Mouse (Mus musculus) stomach, embryonic 14.5 days (tissue): ENCODE data around the gene Zfp644. TPM values are rescaled to one million over a fixed set of nuclear protein-coding genes. Genes with fewer than 3 reads are reported as not detected.
"Not testable (repeated sequence)": the region's sequence is repeated elsewhere in the genome, so short reads cannot be mapped to it uniquely, and the experiment has no call there.

Experiments used
- ATAC-seq: fragments of 200-750 bp; cut with Nextera tagmentation; 2 replicates; pipeline ENCODE4 v1.8.0; 2017; ENCODE audit warnings: low read depth, moderate TSS enrichment; ENCODE audit not compliant: insufficient number of reproducible peaks, insufficient read depth, low FRiP score
- H3K27ac ChIP-seq: fragments of 300-500 bp; sonication (generic); 2 replicates; pipeline ENCODE4 v1.5.1; 2014; ENCODE audit warnings: mild to moderate bottlenecking, low read length, moderate library complexity, mixed read lengths
- H3K27me3 ChIP-seq: fragments of 300-500 bp; sonication (generic); 2 replicates; pipeline ENCODE4 v1.6.1; 2014; ENCODE audit warnings: low read length, control low read depth, mixed read lengths; ENCODE audit not compliant: control insufficient read depth, insufficient read depth
- H3K36me3 ChIP-seq: fragments of 300-500 bp; sonication (generic); 2 replicates; pipeline ENCODE4 v1.6.1; 2014; ENCODE audit warnings: mild to moderate bottlenecking, control low read depth, low read length, moderate library complexity, mixed read lengths; ENCODE audit not compliant: control insufficient read depth, insufficient read depth
- H3K4me1 ChIP-seq: fragments of 300-500 bp; sonication (generic); 2 replicates; pipeline ENCODE4 v1.6.1; 2014; ENCODE audit warnings: low read length, control low read depth, mixed read lengths; ENCODE audit not compliant: control insufficient read depth, insufficient read depth
- H3K4me2 ChIP-seq: fragments of 300-500 bp; sonication (generic); replicated peaks from 2 replicates; pipeline ENCODE4 v1.6.1; 2014; ENCODE audit warnings: low read depth, low read length, control low read depth
- H3K4me3 ChIP-seq: fragments of 300-500 bp; sonication (generic); 2 replicates; pipeline ENCODE4 v1.5.1; 2014; ENCODE audit warnings: low read depth, low read length, control low read depth
- H3K9ac ChIP-seq: fragments of 300-500 bp; sonication (generic); replicated peaks from 2 replicates; pipeline ENCODE4 v1.6.1; 2014; ENCODE audit warnings: low read depth, mild to moderate bottlenecking, control low read depth, low read length, moderate library complexity, mixed read lengths
- H3K9me3 ChIP-seq: fragments of 300-500 bp; sonication (generic); 2 replicates; pipeline ENCODE4 v1.6.1; 2016; ENCODE audit warnings: low read depth, low read length, control low read depth; ENCODE audit not compliant: control insufficient read depth
- WGBS: fragments of 180-500 bp; shearing (Covaris S2); extraction: QIAGEN DNeasy Blood & Tissue Kit; methylation state at CpG from one replicate; pipeline ENCODE4 v1.1.7; 2014; 5-methylcytosine and 5-hydroxymethylcytosine counted together
- polyA plus RNA-seq: library from polyadenylated mRNA; unstranded; fragments of >200 nt; fragmentation: Nextera tagmentation; extraction: Ambion mirVana; gene quantifications from 2 replicates; pipeline ENCODE4 v1.2.1, GENCODE M21; 2014

Zfp644 gene
- polyA plus RNA-seq, 1 experiment from 2014 or later = 115 TPM

DNA sequence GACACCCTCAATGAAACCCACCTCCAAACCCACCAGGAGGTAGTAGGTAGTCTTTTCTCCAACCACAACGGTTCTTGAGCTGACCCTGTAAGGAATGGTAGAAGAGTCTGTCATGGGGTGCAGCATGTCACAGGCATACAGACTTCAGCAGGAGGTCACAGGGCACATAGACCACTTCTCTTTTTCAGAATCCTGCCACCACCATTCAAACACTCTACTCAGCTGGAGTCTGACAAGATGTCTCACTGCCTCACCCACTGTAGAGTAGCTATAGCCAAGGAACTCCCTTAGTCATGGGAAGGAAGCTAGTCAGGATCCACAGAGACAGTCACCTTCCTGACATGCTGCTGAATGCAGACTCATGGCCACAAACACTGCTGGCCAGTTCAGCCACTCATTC lies 17.4 kb downstream of the Zfp644 start:
- H3K9me3 ChIP-seq = no peaks in the 10 kb centered on the region

GRCm38 (mm10) chr5:106678823-106679222 lies 18.3 kb downstream of the Zfp644 start:
- WGBS = 64% methylated on average over 1 of the region's 1 CpGs
- H3K4me1 ChIP-seq, H3K4me3 ChIP-seq, H3K27ac ChIP-seq, H3K9me3 ChIP-seq, H3K4me2 ChIP-seq, H3K27me3 ChIP-seq, H3K36me3 ChIP-seq, H3K9ac ChIP-seq, ATAC-seq: not testable (repeated sequence)

More for the DNA sequence above, 17.4 kb downstream of the Zfp644 start:
- no peak overlapping the region for H3K27ac ChIP-seq
- WGBS = 93% methylated on average over 1 of the region's 1 CpGs
- H3K4me2 ChIP-seq = no peak overlapping the region
- ATAC-seq = no peak
- 0 out of 2 replicates have a peak, but pooled peaks cover 6% of the 10 kb centered on the region for H3K4me1 ChIP-seq
- no peaks in the 10 kb centered on the region for H3K36me3 ChIP-seq
- H3K27me3 ChIP-seq = no peaks in the 10 kb centered on the region
- H3K4me3 ChIP-seq = no peak overlapping the region
- no peak overlapping the region for H3K9ac ChIP-seq

DNA sequence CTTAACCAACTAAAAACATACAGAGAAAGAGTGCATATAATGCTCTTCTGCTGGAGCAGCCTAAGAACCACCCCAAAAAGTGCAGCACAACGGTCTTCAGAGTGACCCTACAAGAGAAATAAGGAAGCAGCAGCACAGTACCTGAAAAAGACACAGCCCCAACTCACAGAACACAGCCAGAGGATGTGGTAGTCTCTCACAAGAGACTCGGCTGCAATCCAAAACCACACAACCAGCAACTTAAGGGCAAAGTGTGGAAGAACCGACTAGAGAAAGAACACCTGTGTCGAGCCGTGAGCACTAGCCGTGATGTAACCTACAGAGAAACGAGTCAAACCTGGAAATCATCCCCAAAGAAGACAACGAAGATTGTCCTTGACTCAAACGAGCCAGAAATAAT lies 20.3 kb downstream of the Zfp644 start:
- Histone ChIP-seq H3K27ac (no peak overlapping the region), H3K9me3 (no peaks in the 10 kb centered on the region), H3K27me3 (no peaks in the 10 kb centered on the region), H3K36me3 (no peaks in the 10 kb centered on the region), H3K9ac (no peak overlapping the region), H3K4me3 (no peak overlapping the region), H3K4me2 (no peak overlapping the region), H3K4me1 (no peaks in the 10 kb centered on the region)
- 83% methylated on average over 9 of the region's 9 CpGs for WGBS
- no peak for ATAC-seq

DNA sequence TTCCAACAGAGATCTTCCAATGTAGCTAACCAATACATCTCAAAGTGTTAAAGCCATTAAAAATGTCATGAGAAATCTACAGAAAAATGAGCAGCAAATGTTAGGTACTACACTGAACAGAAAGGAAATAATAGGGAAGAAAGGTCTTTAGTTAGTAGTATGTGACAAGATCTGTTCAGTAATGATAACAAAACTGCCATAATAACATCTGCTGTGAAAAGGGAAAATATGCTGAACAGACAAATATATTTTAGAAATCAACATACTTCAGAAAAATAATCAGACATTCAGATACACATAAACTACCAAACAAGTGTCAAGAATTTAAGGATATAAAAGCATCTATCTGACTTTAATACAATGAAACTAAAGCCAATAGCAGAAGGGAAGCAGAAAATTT lies 24.5 kb downstream of the Zfp644 start:
- H3K9me3 ChIP-seq = no peaks in the 10 kb centered on the region
- H3K4me3 ChIP-seq = no peak overlapping the region
- no peak overlapping the region for H3K9ac ChIP-seq
- H3K27ac ChIP-seq = no peak overlapping the region
- no peaks in the 10 kb centered on the region for H3K4me1 ChIP-seq
- H3K36me3 ChIP-seq = peaks cover 2% of the 10 kb centered on the region; the same call in 1 of the 2 replicates
- no peak overlapping the region for H3K4me2 ChIP-seq
- no peak for ATAC-seq
- H3K27me3 ChIP-seq = no peaks in the 10 kb centered on the region

DNA sequence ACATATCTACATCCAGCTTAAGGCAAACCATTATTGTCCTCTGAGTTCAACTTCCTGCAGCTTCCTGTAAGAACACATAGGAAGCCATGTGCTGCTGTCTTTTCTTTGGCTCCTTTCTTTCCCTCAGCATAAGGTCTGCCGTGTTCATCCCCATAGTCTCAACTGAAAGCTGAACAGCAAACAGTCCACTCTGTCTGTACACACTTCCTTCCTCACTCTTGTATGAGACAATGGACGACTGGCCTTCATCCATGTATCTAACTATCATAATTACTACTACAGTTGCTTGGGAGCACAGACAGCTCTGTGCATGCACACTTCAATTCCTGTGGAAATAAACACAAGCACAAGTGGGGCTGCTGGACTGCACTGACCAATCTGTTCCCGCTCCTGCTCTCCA lies 25.2 kb downstream of the Zfp644 start:
- WGBS = 64% methylated on average over 3 of the region's 3 CpGs
- Histone ChIP-seq H3K27me3 (no peaks in the 10 kb centered on the region), H3K4me3 (no peak overlapping the region), H3K4me2 (no peak overlapping the region), H3K27ac (no peak overlapping the region), H3K4me1 (no peaks in the 10 kb centered on the region), H3K36me3 (peaks cover 2% of the 10 kb centered on the region; the same call in 1 of the 2 replicates), H3K9ac (no peak overlapping the region), H3K9me3 (no peaks in the 10 kb centered on the region)
- ATAC-seq = no peak

DNA sequence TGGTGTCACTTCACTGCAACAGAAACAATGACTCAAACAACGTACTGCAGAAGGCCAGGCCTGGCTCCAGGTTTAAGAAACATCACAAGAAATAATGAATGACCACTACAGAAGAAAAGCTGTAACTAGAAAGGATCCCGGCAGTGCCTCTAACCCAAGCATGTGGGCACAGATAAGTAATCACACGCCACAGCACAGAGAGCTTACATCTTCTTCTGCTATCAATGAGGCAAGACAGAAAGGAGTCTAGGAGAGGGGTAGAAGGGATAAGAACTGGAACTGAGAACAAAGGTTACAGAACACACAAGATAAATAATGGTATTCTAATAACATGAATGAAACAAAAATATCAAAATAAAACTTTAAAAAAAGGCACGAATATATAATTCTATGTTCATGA lies 32.2 kb downstream of the Zfp644 start:
- Histone ChIP-seq H3K27ac (no peak overlapping the region), H3K9me3 (no peaks in the 10 kb centered on the region), H3K4me3 (no peak overlapping the region), H3K27me3 (no peaks in the 10 kb centered on the region), H3K36me3 (peaks cover 2% of the 10 kb centered on the region; the same call in 1 of the 2 replicates), H3K4me1 (no peaks in the 10 kb centered on the region), H3K9ac (no peak overlapping the region), H3K4me2 (no peak overlapping the region)
- WGBS = 89% methylated on average over 4 of the region's 4 CpGs
- ATAC-seq = no peak

- Histone ChIP-seq H3K9me3 (no peaks in the 10 kb centered on the region), H3K4me2 (no peak overlapping the region), H3K4me3 (no peak overlapping the region), H3K4me1 (no peaks in the 10 kb centered on the region), H3K27ac (no peak overlapping the region), H3K36me3 (peaks cover 3% of the 10 kb centered on the region; the same call in 1 of the 2 replicates), H3K9ac (no peak overlapping the region), H3K27me3 (no peaks in the 10 kb centered on the region)
- 64% methylated on average over 1 of the region's 1 CpGs for WGBS
- no peak for ATAC-seq
These were observed 36.2 kb downstream of the Zfp644 start for GRCm38 (mm10) chr5:106660867-106661266.

DNA sequence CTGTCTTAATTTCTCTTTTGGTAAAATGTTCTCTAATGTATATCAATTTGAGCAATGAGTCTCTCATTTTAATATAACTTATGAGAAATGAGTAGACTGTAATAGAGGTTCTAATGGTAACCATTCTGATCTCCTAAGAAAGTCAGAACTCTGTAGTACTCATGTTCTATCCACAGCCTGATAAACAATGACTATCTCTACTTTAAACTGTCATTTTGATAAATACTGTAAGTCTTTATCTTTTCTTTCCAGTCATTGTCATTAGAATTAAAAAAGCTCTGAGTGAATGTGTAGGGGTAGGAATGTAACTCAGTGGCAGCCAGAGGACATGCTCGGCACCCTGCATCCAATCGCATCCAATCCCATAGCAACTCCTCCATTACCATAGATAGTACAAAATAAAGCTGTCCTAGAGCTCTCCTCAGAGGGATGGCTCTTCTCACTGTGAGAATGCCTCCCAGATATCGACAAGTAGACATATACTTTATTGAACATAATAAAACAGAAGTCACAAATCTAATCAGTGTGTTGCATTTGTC lies 44.2 kb downstream of the Zfp644 start:
- Histone ChIP-seq H3K9ac (no peak overlapping the region), H3K27me3 (no peaks in the 10 kb centered on the region), H3K4me1 (no peaks in the 10 kb centered on the region), H3K9me3 (no peaks in the 10 kb centered on the region), H3K27ac (no peak overlapping the region), H3K4me3 (no peak overlapping the region), H3K4me2 (no peak overlapping the region), H3K36me3 (peaks cover 8% of the 10 kb centered on the region; the same call in 1 of the 2 replicates)
- ATAC-seq = no peak
- WGBS = 87% methylated on average over 3 of the region's 3 CpGs

DNA sequence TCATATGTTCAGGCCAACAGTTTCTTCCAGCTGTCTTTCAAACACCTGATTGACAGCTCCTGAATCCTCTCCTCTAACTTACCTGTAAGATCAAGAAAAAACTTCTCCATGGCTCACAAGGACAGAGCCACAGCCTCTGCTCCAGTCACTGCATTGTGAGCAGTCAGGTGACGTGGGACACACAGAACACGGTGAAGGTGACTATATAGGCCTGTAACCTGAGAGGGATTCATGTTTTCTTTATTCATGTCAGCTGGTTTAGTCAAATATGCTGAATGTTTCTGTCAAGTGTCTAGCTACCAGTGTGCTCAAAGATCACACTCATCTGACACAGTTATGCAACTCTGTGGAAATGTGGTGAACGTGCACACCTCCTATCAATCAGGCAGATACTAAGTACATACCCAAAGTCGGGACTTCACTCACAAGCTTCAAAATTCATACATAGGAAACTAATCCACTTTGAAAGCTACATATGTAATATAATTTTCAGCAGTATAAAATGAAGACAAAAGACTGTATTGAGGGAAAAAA lies 44.8 kb downstream of the Zfp644 start:
- H3K36me3 ChIP-seq = peaks cover 8% of the 10 kb centered on the region; the same call in 1 of the 2 replicates
- ATAC-seq = no peak
- H3K9ac ChIP-seq = no peak overlapping the region
- H3K4me1 ChIP-seq = no peaks in the 10 kb centered on the region
- H3K4me3 ChIP-seq = no peak overlapping the region
- 85% methylated on average over 4 of the region's 4 CpGs for WGBS
- no peaks in the 10 kb centered on the region for H3K9me3 ChIP-seq
- no peak overlapping the region for H3K4me2 ChIP-seq
- H3K27ac ChIP-seq = no peak overlapping the region
- no peaks in the 10 kb centered on the region for H3K27me3 ChIP-seq
